Mouse (Mus musculus): Measurements from ENCODE around the gene Myo10.

Gene Myo10

GRCm38 (mm10) chr15:25690746-25691105 lies 68.4 kb downstream of the Myo10 start:
- in situ Hi-C loops (cut with MboI, MseI): no loop called here

DNA sequence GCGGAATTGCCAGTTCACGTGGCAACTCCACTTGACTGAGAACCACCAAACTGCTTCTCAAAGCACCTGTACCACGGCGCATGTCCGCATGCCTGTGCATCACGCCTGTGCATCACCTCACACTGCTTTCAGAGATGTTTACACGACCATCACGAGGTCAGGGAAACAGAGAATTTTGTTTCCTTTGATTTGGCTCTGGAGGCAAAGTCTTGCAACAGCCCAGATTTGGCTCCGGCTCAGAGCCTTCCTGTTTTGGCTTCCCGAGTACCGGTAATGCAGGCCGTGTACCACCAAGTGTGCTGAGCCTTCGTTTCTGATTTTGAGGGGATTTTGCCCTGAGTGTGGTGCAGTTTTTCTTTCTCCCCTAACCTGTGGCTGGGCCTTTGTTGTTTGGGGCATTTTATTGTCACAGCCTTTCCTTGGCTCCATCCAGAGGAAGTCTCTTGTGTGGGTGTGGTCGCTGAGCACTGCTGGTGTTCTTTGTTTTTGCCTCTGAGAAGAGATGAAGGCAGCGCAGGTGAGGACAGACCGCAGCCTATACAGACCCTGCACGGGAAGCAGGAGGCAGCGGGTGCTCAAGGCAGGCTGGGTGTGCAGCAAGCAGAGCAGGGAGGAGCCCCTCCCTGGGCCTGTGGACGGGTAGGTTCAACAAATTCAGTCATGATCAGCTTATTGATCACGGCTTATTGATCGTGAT lies 70.1 kb downstream of the Myo10 start:
- in situ Hi-C loops (cut with MboI, MseI): no loop called here

- in situ Hi-C loops (cut with MboI, MseI): no loop called here
Measured at GRCm38 (mm10) chr15:25693708-25694107, 71.4 kb downstream of the Myo10 start.

- in situ Hi-C loops (cut with MboI, MseI): no loop called here
Measured at GRCm38 (mm10) chr15:25694749-25695148, 72.4 kb downstream of the Myo10 start.

DNA sequence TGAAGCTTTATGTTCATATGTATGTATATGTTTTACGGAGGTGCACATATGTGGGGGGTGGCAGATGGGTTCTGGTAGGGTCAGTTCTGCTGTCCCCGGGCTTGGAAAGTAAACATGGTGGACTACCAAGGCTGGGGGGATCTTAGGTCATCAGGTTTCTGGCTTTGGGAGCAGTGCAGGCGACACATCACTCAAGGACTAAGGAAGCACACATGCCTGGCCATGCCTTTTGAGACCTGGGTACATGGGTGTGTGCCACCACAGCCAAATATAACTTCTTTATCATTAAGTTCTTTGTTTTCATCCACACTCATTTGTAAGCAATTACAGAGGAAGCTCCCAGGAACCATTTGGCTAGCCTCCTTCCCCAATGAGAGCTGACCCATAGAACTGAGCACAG lies 72.9 kb downstream of the Myo10 start:
- in situ Hi-C loops (cut with MboI, MseI): no loop called here

DNA sequence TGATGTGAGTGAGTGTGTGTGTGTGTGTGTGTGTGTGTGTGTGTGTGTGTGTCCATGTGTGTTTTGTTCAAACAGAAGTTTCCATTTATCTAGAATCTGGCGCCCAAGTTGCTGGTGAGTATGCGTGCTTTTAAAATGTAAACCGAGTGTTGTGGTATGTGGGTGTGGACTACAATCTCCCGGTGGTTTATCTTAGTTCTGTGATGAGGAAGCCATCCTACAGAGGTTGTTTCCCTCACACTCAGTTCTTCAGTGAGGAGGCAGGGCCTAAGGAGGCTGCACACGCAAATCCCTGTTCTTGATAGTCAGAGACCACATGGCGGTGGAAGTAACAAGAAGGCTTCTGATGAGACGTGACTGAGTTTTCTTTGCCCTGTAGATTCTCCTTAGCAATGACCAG lies 73.6 kb downstream of the Myo10 start:
- in situ Hi-C loops (cut with MboI, MseI): no loop called here

DNA sequence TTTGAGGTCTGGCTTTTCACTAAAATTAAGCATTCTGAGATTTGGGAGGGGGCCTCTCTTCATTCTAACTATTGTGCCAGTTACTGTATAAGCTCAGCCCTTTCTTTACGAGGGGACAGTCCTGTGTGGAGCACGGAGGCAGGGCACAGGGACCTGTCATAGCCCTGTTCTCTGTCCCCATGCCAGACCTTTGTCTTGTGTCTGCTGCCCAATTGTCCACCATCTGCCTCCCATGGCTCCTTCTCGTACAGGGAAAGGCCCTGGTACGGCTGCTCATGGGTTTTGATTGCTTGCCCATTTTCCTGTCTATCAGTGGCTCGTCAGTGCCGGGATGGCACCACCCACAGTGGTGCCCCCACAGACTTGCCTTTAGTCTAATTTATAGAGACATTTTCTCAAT lies 74.3 kb downstream of the Myo10 start:
- in situ Hi-C loops (cut with MboI, MseI): no loop called here

DNA sequence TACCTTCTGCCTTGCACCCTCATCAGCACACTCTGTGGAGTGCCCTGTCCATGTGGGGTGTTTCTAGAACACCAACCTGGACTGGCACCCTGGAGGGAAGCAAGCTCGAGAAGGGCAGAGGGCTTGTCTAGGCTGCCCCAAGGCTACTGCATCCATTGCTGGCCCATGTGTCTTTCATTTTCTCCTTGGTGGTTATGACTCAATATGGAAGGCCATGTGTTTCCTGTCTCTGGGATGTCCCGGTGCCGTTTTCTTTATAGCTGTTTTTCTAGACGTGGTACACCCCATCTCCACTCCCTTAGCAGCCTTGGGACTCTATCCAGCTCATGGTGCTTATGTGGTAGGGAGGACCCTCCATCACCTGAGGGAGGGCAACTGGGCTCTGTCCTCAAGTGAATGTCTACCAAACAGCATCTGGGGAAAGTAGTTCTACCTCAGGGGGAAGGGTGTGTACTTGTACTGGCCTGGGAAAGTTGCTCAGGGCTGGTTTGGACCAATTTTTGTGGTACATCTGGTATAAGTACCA lies 76.8 kb downstream of the Myo10 start:
- in situ Hi-C loops (cut with MboI, MseI): no loop called here

- in situ Hi-C loops (cut with MboI, MseI): no loop called here
Measured at GRCm38 (mm10) chr15:25702602-25703001, 80.3 kb downstream of the Myo10 start.

GRCm38 (mm10) chr15:25704809-25705585 lies 82.7 kb downstream of the Myo10 start:
- in situ Hi-C loops (cut with MboI, MseI): no loop called here

DNA sequence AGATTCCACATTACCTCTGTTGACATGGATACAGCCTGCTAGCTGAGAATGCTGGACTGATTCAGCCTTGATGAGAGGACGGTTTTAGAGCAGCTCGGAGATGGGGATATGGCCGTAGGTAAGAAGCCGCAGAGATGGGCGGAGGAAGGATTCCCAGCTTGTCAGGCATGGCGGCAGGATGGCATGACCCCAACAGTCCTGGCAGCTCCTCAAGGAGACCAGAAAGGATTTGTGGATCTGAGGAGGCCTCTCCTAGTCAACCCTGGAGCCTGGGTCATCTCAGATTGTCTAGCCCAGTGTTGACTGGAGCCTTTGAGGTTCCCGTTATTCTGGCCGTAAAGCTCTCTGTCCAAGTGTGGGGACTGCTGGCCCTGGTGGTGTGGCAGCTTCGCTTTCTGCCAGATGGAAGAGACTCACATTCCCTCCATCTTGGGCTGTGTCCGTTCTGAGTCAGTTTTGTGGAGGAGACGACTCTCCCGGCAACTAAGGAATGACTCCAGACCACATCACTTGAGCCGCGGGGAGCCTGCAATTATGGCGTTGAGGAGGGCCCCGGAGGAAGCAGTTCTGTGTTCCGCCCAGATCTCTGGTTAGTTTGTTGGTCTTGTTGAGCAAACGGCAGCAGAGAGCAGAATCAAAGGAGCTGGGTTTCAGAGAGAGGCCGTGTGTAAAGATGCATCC lies 84.7 kb downstream of the Myo10 start:
- in situ Hi-C loops (cut with MboI, MseI): no loop called here

DNA sequence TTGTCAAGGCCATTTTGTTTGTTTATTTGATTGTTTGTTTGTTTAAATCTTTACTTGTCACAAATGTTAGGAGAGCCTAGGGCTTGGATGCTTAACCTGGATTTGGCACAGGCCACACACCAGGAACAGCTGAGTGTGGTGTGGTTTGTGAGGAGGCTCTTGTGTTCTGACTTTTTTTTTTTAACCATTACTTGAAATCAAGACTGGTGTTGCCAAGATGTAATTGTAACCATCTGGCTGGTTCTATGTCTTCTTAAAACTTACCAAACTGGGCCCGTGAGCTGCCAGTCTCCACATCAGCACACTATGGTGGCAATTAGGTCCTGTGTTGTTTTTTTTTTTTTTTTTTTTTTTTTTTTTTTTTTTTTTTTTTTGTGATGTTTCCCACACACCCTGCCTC lies 85.6 kb downstream of the Myo10 start:
- in situ Hi-C loops (cut with MboI, MseI): no loop called here

DNA sequence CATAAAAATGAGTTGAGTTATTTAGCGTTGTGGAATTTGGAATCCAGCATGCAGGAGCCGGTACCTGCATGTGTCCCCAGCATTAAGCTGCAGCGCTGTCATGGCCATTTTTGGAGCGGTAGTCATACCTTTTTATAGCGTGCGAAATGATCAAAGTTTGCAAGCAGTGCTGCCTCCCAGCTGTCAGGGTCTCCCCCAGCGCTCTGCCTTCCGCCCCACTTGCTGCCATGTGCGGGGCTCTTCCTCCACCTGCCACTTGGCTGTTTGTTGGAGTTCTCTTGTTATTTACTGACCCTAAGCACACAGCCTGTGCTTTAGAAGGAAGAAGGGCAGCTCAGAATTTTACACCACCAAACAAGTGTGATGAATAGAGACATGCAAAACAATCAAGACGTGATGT lies 88.6 kb downstream of the Myo10 start:
- in situ Hi-C loops (cut with MboI, MseI): no loop called here

DNA sequence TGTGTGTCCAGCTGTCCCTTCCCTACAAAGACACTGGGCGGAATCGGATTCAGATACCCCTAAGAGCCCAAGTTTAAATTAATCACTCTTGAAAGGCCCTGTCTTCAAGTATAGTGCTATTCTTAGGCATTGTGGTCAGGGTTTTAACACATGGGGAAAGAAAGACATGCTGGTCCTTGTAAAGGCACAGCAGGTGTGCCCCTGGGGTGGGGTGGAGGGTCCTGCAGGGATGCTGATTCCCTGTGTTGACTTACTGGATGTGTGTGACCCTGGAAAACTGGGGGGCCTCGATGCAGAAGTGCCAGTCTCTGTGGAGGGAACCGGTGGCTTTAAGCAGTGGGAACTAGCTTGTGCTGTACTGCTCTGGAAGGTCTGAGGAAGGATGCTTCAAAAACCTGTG lies 90.6 kb downstream of the Myo10 start:
- in situ Hi-C loops (cut with MboI, MseI): no loop called here

DNA sequence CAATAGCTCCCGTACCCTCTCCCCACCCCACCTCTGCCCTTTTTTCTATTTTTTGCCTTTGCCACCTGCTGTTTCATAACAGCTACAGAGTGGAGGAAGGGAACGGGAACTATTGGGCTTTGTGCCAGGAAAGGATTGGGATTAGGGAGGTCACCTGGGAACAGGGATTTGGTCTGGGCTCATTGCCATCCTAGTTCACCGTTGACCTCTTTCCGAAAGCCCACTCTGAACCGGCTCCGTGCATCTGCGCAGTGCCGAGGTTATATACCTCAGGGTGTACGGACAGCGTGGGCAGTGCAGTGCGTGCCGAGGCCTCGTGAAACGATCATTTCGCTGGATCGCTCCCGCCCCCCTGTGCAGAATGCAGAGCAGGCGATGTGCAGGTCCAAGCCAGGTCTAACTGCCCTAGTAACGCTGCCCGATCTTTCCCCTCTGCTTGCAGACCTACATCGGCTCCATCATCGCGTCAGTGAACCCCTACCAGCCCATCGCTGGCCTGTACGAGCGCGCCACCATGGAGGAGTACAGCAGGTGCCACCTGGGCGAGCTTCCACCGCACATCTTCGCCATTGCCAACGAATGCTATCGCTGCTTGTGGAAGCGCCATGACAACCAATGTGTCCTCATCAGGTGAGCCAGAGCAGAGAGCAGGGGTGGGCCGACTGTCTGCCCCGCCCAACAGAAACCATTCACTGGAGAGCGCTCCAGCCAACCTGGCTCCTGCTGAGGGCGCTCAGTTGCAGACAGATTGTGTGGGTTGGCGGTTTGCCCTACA lies 91.4 kb downstream of the Myo10 start:
- in situ Hi-C loops (cut with MboI, MseI): no loop called here

DNA sequence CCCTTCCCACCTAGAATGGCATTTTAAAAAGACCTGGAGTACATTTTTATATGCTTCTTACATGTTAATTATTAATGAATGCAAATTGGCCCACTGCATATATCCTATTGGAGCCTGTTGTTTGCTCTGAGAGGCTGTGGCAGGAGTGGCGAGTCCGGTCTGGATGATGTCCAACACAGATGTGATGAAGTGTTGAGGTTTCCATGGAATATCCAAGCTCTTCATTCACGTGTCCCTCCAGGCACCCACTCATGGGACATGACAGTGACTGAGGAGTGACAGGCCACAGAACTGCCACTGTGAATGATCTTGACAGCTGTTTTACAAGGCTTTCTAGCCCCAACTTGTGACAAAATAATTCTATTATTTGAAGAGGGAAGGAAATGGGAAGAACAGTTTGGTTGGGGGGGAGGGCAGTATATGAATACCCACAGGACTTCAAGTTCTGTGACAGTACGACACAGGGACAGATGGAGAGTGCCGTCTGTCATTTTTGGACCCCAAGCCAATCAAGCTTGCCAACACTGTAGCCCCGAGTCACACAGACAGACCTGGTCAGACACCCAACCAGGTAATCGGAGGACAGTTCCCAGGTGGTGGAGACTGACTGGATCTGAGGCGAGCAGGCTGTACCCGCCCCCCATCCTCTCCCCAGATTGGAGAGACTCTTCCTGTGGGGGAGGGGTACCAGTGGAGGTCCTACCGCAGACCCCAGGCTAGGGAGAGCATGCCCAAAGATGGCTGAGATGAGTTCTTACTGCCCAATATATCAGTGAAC lies 93.1 kb downstream of the Myo10 start:
- in situ Hi-C loops (cut with MboI, MseI): loop anchor here (5.0 kb wide), 1 partner anchor 273 kb away; no protein-coding TSS in a partner anchor

DNA sequence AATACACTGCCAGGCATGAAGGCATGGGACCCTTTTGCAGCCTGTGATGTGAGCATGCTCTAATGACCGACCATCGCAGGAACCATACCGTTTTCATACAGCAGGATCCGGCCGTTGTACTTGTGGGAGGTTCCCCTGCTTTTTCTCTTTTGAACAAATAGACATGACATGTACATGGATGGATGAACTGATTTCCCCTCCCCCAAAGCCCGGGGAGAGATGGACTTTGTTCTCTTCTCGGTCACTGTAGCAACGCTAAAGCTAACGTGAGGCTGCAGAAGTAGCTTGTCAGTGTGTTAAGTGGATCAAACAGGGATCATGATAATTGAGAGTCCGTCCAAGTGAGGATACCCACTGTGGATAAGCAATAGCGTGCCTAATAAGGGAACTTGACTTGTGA lies 93.7 kb downstream of the Myo10 start:
- in situ Hi-C loops (cut with MboI, MseI): loop anchor here (5.0 kb wide), 1 partner anchor 274 kb away; no protein-coding TSS in a partner anchor

DNA sequence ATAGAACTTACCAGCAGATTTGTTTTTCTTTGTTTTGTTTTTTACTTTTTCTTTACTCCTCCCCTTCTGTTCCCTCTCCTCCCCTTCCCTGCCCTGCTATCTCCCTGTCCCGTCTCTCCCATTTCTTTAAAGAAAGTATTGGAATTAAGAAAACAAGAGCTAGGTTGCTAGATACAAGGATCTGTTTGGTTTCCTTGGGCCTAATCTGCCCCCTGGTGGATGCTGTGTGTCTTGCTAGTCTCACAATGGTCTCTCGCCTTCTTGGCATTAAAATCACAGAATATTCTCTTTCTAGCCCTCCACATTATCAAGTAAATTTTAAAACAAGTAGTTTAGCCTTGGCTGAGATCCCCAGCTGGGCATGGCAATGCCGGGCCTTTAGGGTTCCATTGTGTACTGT lies 94.7 kb downstream of the Myo10 start:
- in situ Hi-C loops (cut with MboI, MseI): loop anchor here (5.0 kb wide), 1 partner anchor 275 kb away; no protein-coding TSS in a partner anchor

DNA sequence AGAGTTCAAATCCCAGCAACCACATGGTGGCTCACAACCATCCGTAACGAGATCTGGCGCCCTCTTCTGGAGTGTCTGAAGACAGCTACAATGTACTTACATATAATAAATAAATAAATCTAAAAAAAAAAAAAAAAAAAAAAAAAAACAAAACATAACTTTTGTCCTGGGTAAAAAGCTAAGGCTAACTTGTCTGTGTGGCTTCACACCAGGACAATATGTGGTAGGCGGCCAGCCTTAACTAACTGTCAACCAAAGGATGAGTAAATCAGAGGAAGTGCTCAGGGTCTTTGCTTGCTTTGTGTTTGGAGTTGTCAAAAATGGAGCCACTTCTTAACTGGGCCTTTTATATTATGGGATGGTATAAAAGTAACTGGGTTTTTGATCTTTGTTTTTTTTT lies 95.8 kb downstream of the Myo10 start:
- in situ Hi-C loops (cut with MboI, MseI): loop anchor here (5.0 kb wide), 1 partner anchor 276 kb away; no protein-coding TSS in a partner anchor

DNA sequence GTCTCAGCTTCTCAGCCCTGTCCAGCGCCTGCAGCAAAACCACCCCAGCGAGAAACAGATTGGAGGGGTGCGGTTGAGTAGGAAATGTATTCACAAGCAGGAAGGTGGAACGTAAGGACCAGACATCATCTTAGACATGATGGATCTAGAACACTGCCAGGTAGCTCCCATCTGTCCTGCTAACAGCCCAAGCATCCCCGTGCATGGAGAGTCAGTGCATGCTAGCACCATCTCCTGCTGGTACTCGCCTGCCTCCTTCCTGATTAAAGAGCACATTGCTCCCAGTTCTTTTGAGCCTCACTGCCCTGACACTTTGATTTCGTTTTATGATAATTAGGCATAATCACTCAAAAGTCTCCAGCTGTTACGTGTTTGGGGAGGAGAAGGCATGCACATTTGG lies 96.9 kb downstream of the Myo10 start:
- in situ Hi-C loops (cut with MboI, MseI): loop anchor here (5.0 kb wide), 1 partner anchor 277 kb away; no protein-coding TSS in a partner anchor

GRCm38 (mm10) chr15:25720263-25720662 lies 97.9 kb downstream of the Myo10 start:
- in situ Hi-C loops (cut with MboI, MseI): no loop called here

All from T-helper 1 cell (primary cell).